Mouse (Mus musculus) hindbrain, embryonic 12.5 days (tissue): Measurements from ENCODE around the gene Sumo2. TPM values are rescaled to one million over a fixed set of nuclear protein-coding genes. Genes with fewer than 3 reads are reported as not detected.
"Not testable (repeated sequence)": the region's sequence is repeated elsewhere in the genome, so short reads cannot be mapped to it uniquely, and the experiment has no call there.

Source experiments
- ATAC-seq: fragments of 200-750 bp; cut with Nextera tagmentation; 2 replicates; pipeline ENCODE4 v1.8.0; 2017; ENCODE audit warnings: moderate TSS enrichment; ENCODE audit not compliant: low FRiP score
- H3K27ac ChIP-seq: fragments of 300-500 bp; sonication (generic); 2 replicates; pipeline ENCODE4 v1.5.1; 2016; ENCODE audit warnings: mild to moderate bottlenecking
- H3K27me3 ChIP-seq: fragments of 300-500 bp; sonication (generic); 2 replicates; pipeline ENCODE4 v1.6.1; 2016; ENCODE audit warnings: mild to moderate bottlenecking
- H3K36me3 ChIP-seq: fragments of 300-500 bp; sonication (generic); 2 replicates; pipeline ENCODE4 v1.6.1; 2016; ENCODE audit warnings: mild to moderate bottlenecking
- H3K4me1 ChIP-seq: fragments of 300-500 bp; sonication (generic); 2 replicates; pipeline ENCODE4 v1.6.1; 2016
- H3K4me2 ChIP-seq: fragments of 300-500 bp; sonication (generic); replicated peaks from 2 replicates; pipeline ENCODE4 v1.6.1; 2016; ENCODE audit warnings: mild to moderate bottlenecking
- H3K4me3 ChIP-seq: fragments of 300-500 bp; sonication (generic); 2 replicates; pipeline ENCODE4 v1.5.1; 2016; ENCODE audit warnings: mild to moderate bottlenecking
- H3K9ac ChIP-seq: fragments of 300-500 bp; sonication (generic); 2 replicates; pipeline ENCODE4 v1.6.1; 2016; ENCODE audit warnings: mild to moderate bottlenecking, moderate library complexity
- H3K9me3 ChIP-seq: fragments of 300-500 bp; sonication (generic); replicated peaks from 2 replicates; pipeline ENCODE4 v1.6.1; 2016; ENCODE audit warnings: mild to moderate bottlenecking
- WGBS: fragments of 180-500 bp; shearing (Covaris S2); methylation state at CpG from one replicate; pipeline ENCODE4 v1.1.7; 2016; 5-methylcytosine and 5-hydroxymethylcytosine counted together
- polyA plus RNA-seq: library from polyadenylated mRNA; unstranded; fragments of >200 nt; fragmentation: Nextera tagmentation; extraction: Ambion mirVana; gene quantifications from 2 replicates; pipeline ENCODE4 v1.2.1, GENCODE M21; 2016

Gene Sumo2
- polyA plus RNA-seq, 1 experiment from 2014 or later = 1,185 TPM

DNA sequence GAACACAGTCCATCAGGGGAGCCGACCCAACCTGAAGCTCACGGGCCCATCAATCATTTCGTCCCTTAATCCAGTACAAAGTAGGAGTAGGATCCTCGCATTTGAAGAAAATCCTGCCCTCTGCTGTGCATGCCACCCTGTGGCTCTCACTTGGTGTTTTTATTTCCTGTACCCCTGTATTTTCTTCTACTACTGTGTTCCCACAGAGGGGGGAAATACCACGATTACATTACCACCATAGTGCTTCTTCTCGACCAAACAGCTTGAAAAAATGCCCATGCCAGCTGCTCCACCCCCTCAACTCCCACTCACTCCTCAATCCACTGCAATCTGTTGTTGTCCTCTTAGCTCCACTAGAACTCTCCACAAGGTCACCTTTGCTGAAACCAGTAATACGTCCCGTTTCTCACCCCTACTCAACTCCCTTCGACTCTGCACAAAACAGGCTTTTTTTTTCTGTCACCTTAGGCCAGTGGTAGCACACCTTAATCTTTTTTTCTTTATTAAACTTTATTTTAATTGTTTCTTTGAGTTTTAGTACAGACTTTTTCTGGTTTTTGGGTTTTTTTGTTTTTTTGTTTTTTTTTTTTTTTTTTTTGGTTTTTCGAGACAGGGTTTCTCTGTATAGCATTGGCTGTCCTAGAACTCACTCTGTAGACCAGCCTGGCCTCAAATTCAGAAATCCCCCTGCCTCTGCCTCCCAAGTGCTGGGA lies 936 bp upstream of the Sumo2 start:
- 81% methylated on average over 10 of the region's 10 CpGs for WGBS
- Histone ChIP-seq H3K4me3 (peak overlapping the region; percentile 95; the same call in 1 of the 2 replicates), H3K9me3 (no peaks in the 10 kb centered on the region), H3K9ac (no peak overlapping the region), H3K4me1 (peaks cover 10% of the 10 kb centered on the region), H3K36me3 (peaks cover 21% of the 10 kb centered on the region), H3K27me3 (no peaks in the 10 kb centered on the region), H3K4me2 (peak overlapping the region; percentile 85), H3K27ac (peak overlapping the region; percentile 99)
- no peak for ATAC-seq

- Histone ChIP-seq H3K4me3 (peak overlapping the region; percentile 95), H3K9ac (peak overlapping the region; percentile 98), H3K27ac (peak overlapping the region; percentile 99), H3K9me3 (no peaks in the 10 kb centered on the region), H3K36me3 (peaks cover 30% of the 10 kb centered on the region), H3K27me3 (no peaks in the 10 kb centered on the region), H3K4me1 (peaks cover 10% of the 10 kb centered on the region), H3K4me2 (peak overlapping the region; percentile 85)
- ATAC-seq = peak; percentile 84
- under 1% methylated on average over 54 of the region's 84 CpGs for WGBS
Observed at GRCm38 (mm10) chr11:115535401-115536037, 557 bp downstream of the Sumo2 start.

GRCm38 (mm10) chr11:115534759-115535371 lies 1.2 kb downstream of the Sumo2 start:
- WGBS = 8% methylated on average over 11 of the region's 11 CpGs
- H3K4me2 ChIP-seq = peak overlapping the region; percentile 85
- no peak for ATAC-seq
- peak overlapping the region; percentile 99 for H3K27ac ChIP-seq
- peak overlapping the region; percentile 95 for H3K4me3 ChIP-seq
- H3K27me3 ChIP-seq = no peaks in the 10 kb centered on the region
- H3K36me3 ChIP-seq = peaks cover 34% of the 10 kb centered on the region
- H3K9ac ChIP-seq = peak overlapping the region; percentile 98
- peaks cover 10% of the 10 kb centered on the region for H3K4me1 ChIP-seq
- H3K9me3 ChIP-seq = no peaks in the 10 kb centered on the region

DNA sequence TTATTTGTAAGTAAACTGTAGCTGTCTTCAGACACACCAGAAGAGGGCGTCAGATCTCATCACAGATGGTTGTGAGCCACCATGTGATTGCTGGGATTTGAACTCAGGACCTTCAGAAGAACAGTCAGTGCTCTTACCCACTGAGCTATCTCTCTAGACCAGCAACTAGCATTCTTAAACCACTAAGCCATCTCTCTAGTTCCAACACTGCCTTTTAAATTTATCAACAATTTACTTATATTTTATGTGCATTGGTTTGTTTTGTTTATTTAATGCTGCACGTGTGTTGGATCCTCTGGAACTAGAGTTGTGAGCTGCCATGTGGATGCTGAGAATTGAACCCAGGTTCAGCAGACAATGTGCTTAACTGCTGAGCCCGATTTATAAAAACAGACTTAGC lies 9.6 kb downstream of the Sumo2 start:
- not testable (repeated sequence) for H3K4me3 ChIP-seq, ATAC-seq, H3K4me1 ChIP-seq, H3K9me3 ChIP-seq, H3K9ac ChIP-seq, H3K27ac ChIP-seq, H3K4me2 ChIP-seq, H3K27me3 ChIP-seq
- 85% methylated on average over 3 of the region's 3 CpGs for WGBS
- H3K36me3 ChIP-seq = peaks cover 70% of the 10 kb centered on the region

DNA sequence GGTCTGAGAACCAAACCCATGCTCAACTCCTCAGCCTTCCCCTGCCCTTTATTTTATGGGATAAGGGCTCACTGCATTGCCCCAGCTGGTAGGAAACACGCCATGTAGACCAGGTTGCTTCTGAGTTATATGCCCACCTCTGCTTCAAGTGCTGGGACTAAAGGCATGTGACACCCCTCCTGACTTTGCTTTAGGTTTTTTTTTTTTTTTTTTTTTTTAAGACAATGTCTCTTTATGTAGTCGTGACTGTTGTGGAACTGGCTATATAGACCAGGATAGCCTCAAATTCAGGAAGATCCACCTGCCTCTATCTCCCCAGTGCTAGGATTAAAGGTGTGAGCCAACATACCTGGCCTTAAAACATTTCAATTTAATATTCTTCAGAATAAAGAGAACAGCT lies 13.4 kb downstream of the Sumo2 start:
- WGBS = 76% methylated on average over 2 of the region's 2 CpGs

DNA sequence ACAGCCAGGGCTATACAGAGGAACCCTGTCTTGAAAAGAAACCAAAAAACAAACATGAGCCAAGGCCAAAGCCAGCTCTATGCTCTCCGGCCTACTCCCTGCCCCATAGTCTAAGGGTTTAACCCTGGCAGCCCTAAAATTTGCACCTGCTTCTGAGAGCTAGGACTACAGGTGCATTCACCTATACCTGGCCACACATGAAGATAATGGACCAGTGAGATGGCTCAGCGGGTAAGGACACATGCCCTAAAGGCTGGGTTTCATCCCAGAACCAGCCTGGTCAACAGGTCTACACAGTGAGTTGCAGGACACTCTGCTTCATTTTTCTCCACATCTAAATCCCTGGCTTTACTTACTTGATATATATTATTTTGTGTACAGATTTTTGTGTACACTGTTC lies 13.8 kb downstream of the Sumo2 start:
- no peak for ATAC-seq
- Histone ChIP-seq H3K4me3 (no peak overlapping the region), H3K4me2 (no peak overlapping the region), H3K36me3 (peaks cover 48% of the 10 kb centered on the region), H3K9ac (no peak overlapping the region), H3K27ac (no peak overlapping the region), H3K9me3 (no peaks in the 10 kb centered on the region), H3K27me3 (no peaks in the 10 kb centered on the region), H3K4me1 (no peaks in the 10 kb centered on the region)
- 93% methylated on average over 2 of the region's 2 CpGs for WGBS

More for the DNA sequence above, 13.4 kb downstream of the Sumo2 start:
- Histone ChIP-seq H3K4me1 (no peaks in the 10 kb centered on the region), H3K27me3 (no peaks in the 10 kb centered on the region), H3K36me3 (peaks cover 52% of the 10 kb centered on the region), H3K4me2 (no peak overlapping the region), H3K9me3 (no peaks in the 10 kb centered on the region), H3K9ac (no peak overlapping the region), H3K27ac (no peak overlapping the region), H3K4me3 (no peak overlapping the region)
- ATAC-seq = no peak

DNA sequence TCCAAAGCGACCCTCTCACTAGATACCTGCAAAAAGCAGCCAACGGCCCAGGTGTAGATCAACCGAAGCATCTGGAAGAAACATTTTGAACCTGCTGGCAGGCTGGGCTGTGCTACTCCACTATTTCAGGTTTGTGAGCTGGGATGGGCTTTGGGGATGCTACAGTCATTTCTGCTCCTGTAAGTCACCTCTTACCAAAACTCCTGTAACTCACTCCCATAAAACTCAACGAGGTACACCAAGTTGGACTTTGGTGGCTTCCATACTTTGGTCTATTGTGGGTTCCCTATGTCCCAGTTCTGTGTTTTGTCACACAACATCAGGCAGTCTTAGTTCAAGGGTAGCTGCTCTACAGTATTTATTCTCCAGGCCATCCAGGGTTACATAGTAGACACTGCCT lies 15.0 kb downstream of the Sumo2 start:
- Histone ChIP-seq H3K4me2 (no peak overlapping the region), H3K27ac (no peak overlapping the region), H3K27me3 (no peaks in the 10 kb centered on the region), H3K4me3 (no peak overlapping the region), H3K9ac (no peak overlapping the region), H3K9me3 (no peaks in the 10 kb centered on the region), H3K36me3 (peaks cover 39% of the 10 kb centered on the region), H3K4me1 (no peaks in the 10 kb centered on the region)
- ATAC-seq = no peak
- WGBS = 88% methylated on average over 4 of the region's 4 CpGs

- H3K4me2 ChIP-seq = no peak overlapping the region
- no peak overlapping the region for H3K4me3 ChIP-seq
- H3K4me1 ChIP-seq = no peaks in the 10 kb centered on the region
- H3K9me3 ChIP-seq = no peaks in the 10 kb centered on the region
- H3K27me3 ChIP-seq = no peaks in the 10 kb centered on the region
- no peak overlapping the region for H3K27ac ChIP-seq
- no peak overlapping the region for H3K9ac ChIP-seq
- 62% methylated on average over 2 of the region's 2 CpGs for WGBS
- H3K36me3 ChIP-seq = peaks cover 32% of the 10 kb centered on the region
- no peak for ATAC-seq
Observed at GRCm38 (mm10) chr11:115520218-115520617, 15.9 kb downstream of the Sumo2 start.

DNA sequence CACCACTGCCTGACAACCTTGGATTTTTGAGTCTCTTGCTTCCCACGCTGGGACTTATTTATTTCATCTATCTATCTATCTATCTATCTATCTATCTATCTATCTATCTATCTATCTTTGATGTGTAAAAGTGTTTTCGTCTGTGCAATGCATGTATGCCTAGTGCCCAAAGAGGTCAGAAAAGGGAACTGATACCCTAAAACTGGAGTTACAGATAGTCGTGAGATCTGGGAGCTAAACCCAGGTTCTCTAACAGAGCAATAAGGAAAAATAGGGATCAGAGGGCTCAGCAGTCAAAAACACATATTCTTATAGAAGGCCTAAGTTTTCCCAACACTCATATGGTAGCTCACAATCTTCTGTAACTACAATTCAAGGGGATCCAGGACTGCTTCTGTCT lies 16.5 kb downstream of the Sumo2 start:
- no peaks in the 10 kb centered on the region for H3K4me1 ChIP-seq
- no peak overlapping the region for H3K27ac ChIP-seq
- ATAC-seq = no peak
- H3K36me3 ChIP-seq = peaks cover 26% of the 10 kb centered on the region
- no peaks in the 10 kb centered on the region for H3K27me3 ChIP-seq
- H3K9me3 ChIP-seq = no peaks in the 10 kb centered on the region
- no peak overlapping the region for H3K9ac ChIP-seq
- no peak overlapping the region for H3K4me2 ChIP-seq
- 81% methylated on average over 3 of the region's 3 CpGs for WGBS
- H3K4me3 ChIP-seq = no peak overlapping the region

- Histone ChIP-seq H3K27ac (no peak overlapping the region), H3K4me3 (no peak overlapping the region), H3K4me1 (no peaks in the 10 kb centered on the region), H3K9me3 (no peaks in the 10 kb centered on the region), H3K4me2 (no peak overlapping the region), H3K36me3 (peaks cover 19% of the 10 kb centered on the region), H3K9ac (no peak overlapping the region), H3K27me3 (no peaks in the 10 kb centered on the region)
- no peak for ATAC-seq
- 73% methylated on average over 9 of the region's 9 CpGs for WGBS
Observed at GRCm38 (mm10) chr11:115518693-115519092, 17.4 kb downstream of the Sumo2 start.

DNA sequence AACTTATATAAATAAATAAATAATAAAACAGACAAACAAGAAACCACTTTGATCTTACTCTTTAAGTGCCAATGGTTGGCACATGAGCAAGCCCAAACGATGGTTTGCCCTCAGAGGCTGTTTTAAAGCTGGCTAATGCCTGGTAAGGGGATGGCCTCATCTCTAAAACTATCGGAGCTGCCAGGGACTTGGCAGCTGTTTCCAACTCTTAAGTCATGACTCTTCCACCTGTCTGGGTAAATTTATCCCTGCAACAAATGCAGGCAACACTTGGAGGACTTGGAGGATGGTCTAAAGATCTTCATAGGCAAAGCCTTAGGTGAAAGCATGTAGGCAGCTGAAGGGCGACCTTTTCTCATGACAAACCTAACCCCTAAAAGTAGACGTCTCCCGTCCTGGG lies 19.1 kb downstream of the Sumo2 start:
- peaks cover 9% of the 10 kb centered on the region for H3K36me3 ChIP-seq
- H3K27me3 ChIP-seq = no peaks in the 10 kb centered on the region
- ATAC-seq = no peak
- H3K4me1 ChIP-seq = peaks cover 8% of the 10 kb centered on the region
- H3K27ac ChIP-seq = no peak overlapping the region
- 91% methylated on average over 5 of the region's 5 CpGs for WGBS
- H3K9ac ChIP-seq = no peak overlapping the region
- no peak overlapping the region for H3K4me3 ChIP-seq
- no peak overlapping the region for H3K4me2 ChIP-seq
- H3K9me3 ChIP-seq = no peaks in the 10 kb centered on the region

GRCm38 (mm10) chr11:115515021-115515420 lies 21.1 kb downstream of the Sumo2 start:
- H3K9ac ChIP-seq = no peak overlapping the region
- no peaks in the 10 kb centered on the region for H3K9me3 ChIP-seq
- no peak overlapping the region for H3K4me2 ChIP-seq
- no peak for ATAC-seq
- no peak overlapping the region for H3K4me3 ChIP-seq
- H3K36me3 ChIP-seq = no peaks in the 10 kb centered on the region
- peaks cover 27% of the 10 kb centered on the region for H3K4me1 ChIP-seq
- no peaks in the 10 kb centered on the region for H3K27me3 ChIP-seq
- WGBS = 76% methylated on average over 6 of the region's 6 CpGs
- H3K27ac ChIP-seq = no peak overlapping the region
